Comparison of ENCODE assay signal across 8 mouse cellular contexts in the genomic region with DNA sequence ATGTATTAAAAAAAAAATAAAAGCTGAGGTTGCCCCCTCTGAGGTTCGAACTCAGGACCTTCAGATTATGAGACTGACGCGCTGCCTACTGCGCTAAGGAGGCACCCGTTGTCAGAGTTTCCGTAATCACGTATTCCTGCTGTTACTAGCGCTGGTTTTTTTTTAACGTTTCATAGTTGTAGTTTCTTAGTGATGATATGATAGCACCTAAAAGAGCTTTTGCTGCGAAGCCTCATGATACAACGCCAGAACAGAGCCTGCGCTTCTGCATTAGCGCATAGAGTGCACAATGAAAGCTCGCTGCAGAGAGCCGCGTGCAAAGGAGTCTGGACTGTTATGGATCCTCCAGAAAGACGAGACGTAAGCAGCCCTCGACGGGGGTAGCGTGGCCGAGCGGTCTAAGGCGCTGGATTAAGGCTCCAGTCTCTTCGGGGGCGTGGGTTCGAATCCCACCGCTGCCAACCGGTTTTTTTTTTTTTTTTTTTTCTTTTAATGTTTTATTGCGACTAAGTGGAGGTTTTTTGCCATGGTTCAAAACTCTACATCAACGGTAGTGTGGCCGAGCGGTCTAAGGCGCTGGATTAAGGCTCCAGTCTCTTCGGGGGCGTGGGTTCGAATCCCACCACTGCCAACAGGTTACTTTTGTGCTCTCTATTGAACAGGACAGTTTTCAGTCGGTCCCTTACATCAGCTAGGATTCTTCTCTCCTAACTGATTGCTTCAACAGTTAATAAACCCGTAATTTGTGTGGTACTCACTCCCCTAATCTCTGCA. TPM values are rescaled to one million over a fixed set of nuclear protein-coding genes. Genes with fewer than 3 reads are reported as not detected.
DNase-seq lines count a peak whose midpoint lies in the region; ATAC-seq and TF ChIP-seq lines count a peak whose summit lies in the region.

No protein-coding gene starts in this region.

- H3K9ac ChIP-seq in hindbrain, embryonic 16.5 days (ENCODE audit: low read depth, low read length): peak overlapping the region; percentile 57

- H3K36me3 ChIP-seq in hindbrain, embryonic 16.5 days (ENCODE audit: control insufficient read depth, insufficient read depth, low read length): no peaks in the 10 kb centered on the region

- TF ChIP-seq CTCF in gastrocnemius, adult 2 months (IDR thresholded peaks at IDR 0.05): no peak

- under 1% methylated on average over 39 of the region's 39 CpGs for WGBS in hindbrain, embryonic 16.5 days

- peak overlapping the region; percentile 98 for H3K4me2 ChIP-seq in hindbrain, embryonic 16.5 days (ENCODE audit: low read length)

- peak overlapping the region; percentile 82 for H3K4me3 ChIP-seq in gastrocnemius, adult 2 months
- H3K4me3 ChIP-seq in hindbrain, embryonic 16.5 days (ENCODE audit: low read length): peak overlapping the region; percentile 66

- ATAC-seq in common myeloid progenitor, adult 5-6 weeks (replicated peaks; ENCODE audit: low read depth, poor library complexity, severe bottlenecking): peak; percentile 45
- peak; percentile 83 for ATAC-seq in hindbrain, embryonic 16.5 days
- ATAC-seq in megakaryocyte progenitor cell, adult 5-6 weeks (replicated peaks; ENCODE audit: poor library complexity): peak; percentile 40

- no peaks in the 10 kb centered on the region for H3K9me3 ChIP-seq in hindbrain, embryonic 16.5 days (ENCODE audit: control insufficient read depth, low read length)

- peak; percentile 85 for DNase-seq in adipocyte (ENCODE audit: low spot score)
- peak; percentile 75 for DNase-seq in gastrocnemius, adult 2 months
- DNase-seq in left cerebral cortex, postnatal 14 days (ENCODE audit: low spot score in 2 of 2): peak; percentile 83 to 85
- DNase-seq in right cerebral cortex, postnatal 10 days (ENCODE audit: low spot score in 2 of 2): peak; percentile 86 to 89
- DNase-seq in urinary bladder, postnatal 14 days (ENCODE audit: low spot score): peak; percentile 79

- intact Hi-C loops in gastrocnemius, adult 2 months (cut with DNase I): loop anchor here (2.0 to 5.0 kb wide), 4 partner anchors 52 to 1773 kb away; a partner anchor contains a TSS
- intact Hi-C loops in left cerebral cortex, postnatal 14 days (cut with DNase I): loop anchor here (2.0 to 10.0 kb wide), 4 partner anchors 109 to 775 kb away; a partner anchor contains a TSS

- H3K4me1 ChIP-seq in hindbrain, embryonic 16.5 days (ENCODE audit: control insufficient read depth, insufficient read depth, low read depth, low read length): peaks cover 16% of the 10 kb centered on the region

- no peaks in the 10 kb centered on the region for H3K27me3 ChIP-seq in hindbrain, embryonic 16.5 days (replicated peaks; ENCODE audit: control insufficient read depth, insufficient read depth, low read length)

- peak overlapping the region; percentile 66 for H3K27ac ChIP-seq in gastrocnemius, adult 2 months
- H3K27ac ChIP-seq in hindbrain, embryonic 16.5 days (ENCODE audit: low read depth, low read length): peak overlapping the region; percentile 72; the same call in 1 of the 2 replicates

RNA-seq across cellular contexts. Expression of a gene that starts 9.4 kb away (rescaled TPM):
- total RNA-seq in common myeloid progenitor, adult 5-6 weeks (2017): 162 and 186 TPM in 2 replicates
- total RNA-seq in gastrocnemius, adult 2 months (2021): 10 to 100 TPM; 23.8 to 26.4 TPM
- 70.1 and 75.0 TPM in 2 replicates for polyA plus RNA-seq in hindbrain, embryonic 16.5 days (2015; fragmentation: Nextera tagmentation; extraction: Ambion mirVana)
- total RNA-seq in left cerebral cortex, postnatal 14 days (2021): 10 to 100 TPM; 35.7 to 42.3 TPM
- total RNA-seq in megakaryocyte progenitor cell, adult 5-6 weeks (2015): 108 and 116 TPM in 2 replicates
- total RNA-seq in megakaryocyte progenitor cell, adult 5-6 weeks (2017): 170 and 177 TPM in 2 replicates

RNA-seq across cellular contexts. Expression of a gene that starts 24.2 kb away (rescaled TPM):
- total RNA-seq in common myeloid progenitor, adult 5-6 weeks (2017): not detected in 2 replicates
- not detected for total RNA-seq in gastrocnemius, adult 2 months (2021)
- not detected in 2 replicates for polyA plus RNA-seq in hindbrain, embryonic 16.5 days (2015; fragmentation: Nextera tagmentation; extraction: Ambion mirVana)
- total RNA-seq in left cerebral cortex, postnatal 14 days (2021): not detected
- not detected in 2 replicates for total RNA-seq in megakaryocyte progenitor cell, adult 5-6 weeks (2015)
- not detected in 2 replicates for total RNA-seq in megakaryocyte progenitor cell, adult 5-6 weeks (2017)

RNA-seq across cellular contexts. Expression of a gene that starts 40.4 kb away (rescaled TPM):
- not detected in 2 replicates for total RNA-seq in common myeloid progenitor, adult 5-6 weeks (2017)
- not detected for total RNA-seq in gastrocnemius, adult 2 months (2021)
- not detected in 2 replicates for polyA plus RNA-seq in hindbrain, embryonic 16.5 days (2015; fragmentation: Nextera tagmentation; extraction: Ambion mirVana)
- total RNA-seq in left cerebral cortex, postnatal 14 days (2021): not detected
- total RNA-seq in megakaryocyte progenitor cell, adult 5-6 weeks (2015): not detected in 2 replicates
- not detected in 2 replicates for total RNA-seq in megakaryocyte progenitor cell, adult 5-6 weeks (2017)

RNA-seq across cellular contexts. Expression of a gene that starts 58.6 kb away (rescaled TPM):
- 0.05 TPM in 1 of 2 replicates, not detected in the other for total RNA-seq in common myeloid progenitor, adult 5-6 weeks (2017)
- not detected for total RNA-seq in gastrocnemius, adult 2 months (2021)
- 0.04 and 0.05 TPM in 2 replicates for polyA plus RNA-seq in hindbrain, embryonic 16.5 days (2015; fragmentation: Nextera tagmentation; extraction: Ambion mirVana)
- not detected for total RNA-seq in left cerebral cortex, postnatal 14 days (2021)
- total RNA-seq in megakaryocyte progenitor cell, adult 5-6 weeks (2015): not detected in 2 replicates
- not detected in 2 replicates for total RNA-seq in megakaryocyte progenitor cell, adult 5-6 weeks (2017)

Comparison
In these comparisons a context has a peak if more than half of its experiments do, and no peak if none do; other contexts are left out.
1. Peak in every context shown above with its lines: DNase-seq, ATAC-seq, H3K4me3 ChIP-seq and H3K27ac ChIP-seq.